Mouse (Mus musculus): ENCODE results near the gene Emg1. TPM values are rescaled to one million over a fixed set of nuclear protein-coding genes. Genes with fewer than 3 reads are reported as not detected.

The Emg1 gene
- 100 to 1,000 TPM in 1 of 2 experiments, 10 to 100 TPM in 1; 89.9 to 126 TPM for polyA plus RNA-seq (2012; fragmentation: generic; extraction: Trizol)

GRCm38 (mm10) chr6:124711824-124712782, at the start of gene Emg1, which contains the start of gene Phb2:
Emg1 (minus strand) TSS chr6:124712178.
Phb2 (plus strand) TSS chr6:124712336.

DNA sequence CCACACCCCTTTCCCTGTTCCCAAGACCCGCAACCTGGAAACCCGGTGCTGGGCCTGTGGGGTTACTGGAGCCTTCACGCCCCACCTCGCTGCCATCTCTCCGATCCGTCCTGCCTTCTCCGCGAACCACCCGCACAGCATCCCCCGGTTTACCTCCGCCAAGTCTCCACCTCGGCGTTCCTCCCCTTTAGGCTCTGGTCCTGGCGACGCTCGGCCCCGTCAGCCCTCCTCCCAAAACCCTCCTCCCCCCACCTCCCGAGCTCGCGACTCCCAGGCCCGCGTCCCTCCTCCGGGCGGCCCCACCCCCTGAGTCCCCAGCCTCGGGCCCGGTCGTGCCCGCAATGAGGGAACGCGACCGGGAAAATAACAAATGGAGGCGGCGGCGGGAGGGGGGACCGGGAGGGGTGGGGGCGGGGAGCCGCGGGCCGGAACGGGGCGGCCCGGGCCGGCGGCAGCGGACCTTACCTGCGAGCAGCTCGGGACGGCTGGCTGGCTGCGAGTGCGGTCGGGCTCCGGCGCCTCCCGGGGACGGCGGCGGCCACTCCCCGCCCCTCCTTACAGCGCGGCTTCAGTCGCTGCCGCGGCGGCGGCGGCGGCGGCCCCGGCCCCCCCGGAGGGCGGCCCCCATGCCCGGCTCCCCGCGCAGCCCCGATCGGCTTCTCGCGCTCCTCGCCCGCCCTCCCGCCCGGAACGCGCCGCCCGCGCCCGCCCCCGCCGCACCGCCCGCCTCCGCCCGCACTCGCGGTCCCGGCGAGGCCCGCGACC, 44.0 kb upstream of the Emg1 start, which contains the start of the genes Gm45234 and Atn1:
Gm45234 (minus strand) TSS at position 191 of the 765 bp plus-strand sequence.
Atn1 (minus strand) TSS at position 694 of the 765 bp plus-strand sequence.

GRCm38 (mm10) chr6:124740888-124741761, 29.1 kb upstream of the Emg1 start, which contains the start of gene Grcc10:
Grcc10 (minus strand) TSS chr6:124741374.

DNA sequence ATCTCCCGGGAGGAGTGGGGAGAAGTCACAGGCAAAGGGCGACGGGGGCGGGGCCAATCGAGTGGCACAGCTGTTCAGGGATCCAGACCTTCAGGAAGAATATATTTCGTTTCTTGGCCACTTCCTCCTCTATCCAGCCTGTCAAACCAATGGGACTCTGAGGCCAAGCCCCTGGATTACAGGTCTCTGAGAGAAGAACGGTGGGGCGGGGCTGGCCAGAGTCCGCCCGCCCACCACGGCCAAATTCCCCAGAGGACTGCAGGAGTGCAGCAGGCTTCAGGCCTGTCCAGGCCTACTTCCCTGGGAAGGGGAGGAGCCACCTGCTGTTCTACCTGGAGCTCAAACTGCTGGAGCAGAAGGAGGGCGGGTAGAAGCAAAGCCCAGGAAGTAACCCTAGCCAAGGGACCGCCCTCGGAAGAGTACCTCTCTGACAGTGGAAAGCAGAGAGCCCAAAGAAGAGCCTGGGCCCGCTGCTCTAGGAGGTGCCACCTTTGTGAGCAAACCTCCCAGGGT, 26.6 kb upstream of the Emg1 start, which contains the start of gene Ptpn6:
Ptpn6 (minus strand) TSS at position 204 of the 513 bp plus-strand sequence.

DNA sequence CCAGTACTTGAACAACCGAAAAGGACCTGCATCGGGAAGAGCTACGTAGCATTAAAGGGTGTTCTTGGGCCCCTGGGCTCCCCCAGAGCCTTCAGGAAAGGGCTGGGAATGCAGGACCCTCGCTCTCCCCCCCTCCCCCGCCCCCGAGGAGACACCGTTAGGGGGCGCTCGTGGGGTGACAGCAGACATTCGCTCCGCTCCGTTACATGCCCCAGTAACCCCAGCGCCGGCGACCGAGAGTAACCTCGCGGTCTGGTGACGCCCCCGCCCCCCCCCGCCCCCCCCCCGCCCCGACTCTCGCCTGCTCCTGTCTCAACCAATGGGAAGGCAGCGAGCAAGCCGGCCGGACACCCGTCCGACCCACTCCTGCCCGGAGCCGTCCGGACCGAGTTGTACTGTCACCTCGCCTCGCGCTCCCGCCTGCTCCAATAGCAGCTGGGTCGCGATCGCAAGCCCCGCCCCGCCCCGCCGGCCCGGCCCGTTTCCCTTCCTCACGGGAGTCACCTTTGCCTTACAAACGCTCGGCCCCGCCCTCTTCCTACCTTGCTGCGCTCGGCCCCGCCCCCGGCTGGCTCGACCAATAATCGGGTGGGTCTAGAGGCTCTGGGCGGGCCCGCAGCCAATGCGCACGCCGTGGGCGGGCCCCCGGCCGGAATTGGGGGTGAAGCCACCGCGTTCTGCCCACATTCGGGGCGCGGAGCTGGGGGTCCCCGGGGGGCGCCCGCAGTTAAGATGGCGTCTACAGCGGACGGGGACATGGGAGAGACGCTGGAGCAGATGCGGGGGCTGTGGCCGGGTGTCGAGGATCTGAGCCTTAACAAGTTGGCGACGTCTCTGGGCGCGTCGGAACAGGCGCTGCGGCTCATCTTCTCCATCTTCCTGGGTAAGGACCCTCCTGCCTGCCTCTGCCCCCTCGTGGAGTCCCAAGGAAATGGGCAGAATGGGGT, 49.2 kb downstream of the Emg1 start, which contains the start of gene Lpcat3:
Lpcat3 (plus strand) TSS at position 551 of the 947 bp plus-strand sequence.

Other genes with a start within 250 kb of the Emg1 start
- 1 to 10 TPM in 1 of 2 experiments, under 1 TPM in 1; 0.16 to 1.6 TPM for gene Clstn3, start 247.4 kb downstream of the Emg1 start, polyA plus RNA-seq (2012; fragmentation: generic; extraction: Trizol)
- 10 to 100 TPM in 1 of 2 experiments, 1 to 10 TPM in 1; 2.7 to 20.5 TPM for gene C1rl, start 219.1 kb downstream of the Emg1 start, polyA plus RNA-seq (2012; fragmentation: generic; extraction: Trizol)
- gene C1ra, start 199.8 kb downstream of the Emg1 start, polyA plus RNA-seq (2012; fragmentation: generic; extraction: Trizol), result 100 to 1,000 TPM in 1 of 2 experiments, 1 to 10 TPM in 1; 1.3 to 102 TPM
- gene C1s1, start 169.8 kb downstream of the Emg1 start, polyA plus RNA-seq (2012; fragmentation: generic; extraction: Trizol), result 100 to 1,000 TPM in 1 of 2 experiments, under 1 TPM in 1; 0.30 to 110 TPM
- 1 to 10 TPM in 1 of 2 experiments, under 1 TPM in 1; 0.37 to 8.7 TPM for gene C1rb, start 141.9 kb downstream of the Emg1 start, polyA plus RNA-seq (2012; fragmentation: generic; extraction: Trizol)
- gene C1s2, start 76.1 kb downstream of the Emg1 start, polyA plus RNA-seq (2012; fragmentation: generic; extraction: Trizol), result 1 to 10 TPM in 1 of 2 experiments, under 1 TPM in 1; 0.02 to 9.9 TPM
- gene Lpcat3, start 49.2 kb downstream of the Emg1 start, polyA plus RNA-seq (2012; fragmentation: generic; extraction: Trizol), result 10 to 100 TPM; 15.8 to 44.1 TPM
- gene Phb2, start 158 bp upstream of the Emg1 start, polyA plus RNA-seq (2012; fragmentation: generic; extraction: Trizol), result 100 to 1,000 TPM; 220 to 503 TPM
- gene Ptpn6, start 26.5 kb upstream of the Emg1 start, polyA plus RNA-seq (2012; fragmentation: generic; extraction: Trizol), result 1 to 10 TPM; 2.3 to 5.1 TPM
- gene Grcc10, start 29.2 kb upstream of the Emg1 start, polyA plus RNA-seq (2012; fragmentation: generic; extraction: Trizol), result 100 to 1,000 TPM; 306 to 579 TPM
- gene Gm45234, start 43.8 kb upstream of the Emg1 start, polyA plus RNA-seq (2012; fragmentation: generic; extraction: Trizol), result under 1 TPM; 0.01 to 0.13 TPM
- 10 to 100 TPM; 23.4 to 84.9 TPM for gene Atn1, start 44.3 kb upstream of the Emg1 start, polyA plus RNA-seq (2012; fragmentation: generic; extraction: Trizol)
- gene Eno2, start 57.5 kb upstream of the Emg1 start, polyA plus RNA-seq (2012; fragmentation: generic; extraction: Trizol), result 10 to 100 TPM in 1 of 2 experiments, 1 to 10 TPM in 1; 1.9 to 14.4 TPM
- under 1 TPM; 0.04 to 0.31 TPM for gene Lrrc23, start 67.5 kb upstream of the Emg1 start, polyA plus RNA-seq (2012; fragmentation: generic; extraction: Trizol)
- gene Spsb2, start 96.5 kb upstream of the Emg1 start, polyA plus RNA-seq (2012; fragmentation: generic; extraction: Trizol), result 10 to 100 TPM; 25.7 to 50.6 TPM
- 100 to 1,000 TPM; 586 to 773 TPM for gene Tpi1, start 102.1 kb upstream of the Emg1 start, polyA plus RNA-seq (2012; fragmentation: generic; extraction: Trizol)
- 100 to 1,000 TPM; 101 to 117 TPM for gene Usp5, start 117.3 kb upstream of the Emg1 start, polyA plus RNA-seq (2012; fragmentation: generic; extraction: Trizol)
- gene Cdca3, start 117.4 kb upstream of the Emg1 start, polyA plus RNA-seq (2012; fragmentation: generic; extraction: Trizol), result 100 to 1,000 TPM in 1 of 2 experiments, 10 to 100 TPM in 1; 55.6 to 112 TPM
- gene Gnb3, start 128.1 kb upstream of the Emg1 start, polyA plus RNA-seq (2012; fragmentation: generic; extraction: Trizol), result under 1 TPM; 0.01 to 0.12 TPM
- 10 to 100 TPM in 1 of 2 experiments, 1 to 10 TPM in 1; 4.9 to 50.4 TPM for gene P3h3, start 145.6 kb upstream of the Emg1 start, polyA plus RNA-seq (2012; fragmentation: generic; extraction: Trizol)
- 1 to 10 TPM in 1 of 2 experiments, under 1 TPM in 1; 0.09 to 3.1 TPM for gene Gpr162, start 151.8 kb upstream of the Emg1 start, polyA plus RNA-seq (2012; fragmentation: generic; extraction: Trizol)
- gene Cd4, start 176.0 kb upstream of the Emg1 start, polyA plus RNA-seq (2012; fragmentation: generic; extraction: Trizol), result under 1 TPM in 1 of 2 experiments, not detected in 1; 0.04 TPM
- 1 to 10 TPM in 1 of 2 experiments, under 1 TPM in 1; 0.13 to 1.9 TPM for gene Lag3, start 199.5 kb upstream of the Emg1 start, polyA plus RNA-seq (2012; fragmentation: generic; extraction: Trizol)
- 1,000 to 10,000 TPM; 2,499 to 3,064 TPM for gene Ptms, start 207.9 kb upstream of the Emg1 start, polyA plus RNA-seq (2012; fragmentation: generic; extraction: Trizol)
- gene Mlf2, start 219.2 kb upstream of the Emg1 start, polyA plus RNA-seq (2012; fragmentation: generic; extraction: Trizol), result 100 to 1,000 TPM; 293 to 332 TPM

All from C3H10T1/2 (cell line).